Mouse (Mus musculus): ENCODE results near the gene Clcn6.

Clcn6 gene

DNA sequence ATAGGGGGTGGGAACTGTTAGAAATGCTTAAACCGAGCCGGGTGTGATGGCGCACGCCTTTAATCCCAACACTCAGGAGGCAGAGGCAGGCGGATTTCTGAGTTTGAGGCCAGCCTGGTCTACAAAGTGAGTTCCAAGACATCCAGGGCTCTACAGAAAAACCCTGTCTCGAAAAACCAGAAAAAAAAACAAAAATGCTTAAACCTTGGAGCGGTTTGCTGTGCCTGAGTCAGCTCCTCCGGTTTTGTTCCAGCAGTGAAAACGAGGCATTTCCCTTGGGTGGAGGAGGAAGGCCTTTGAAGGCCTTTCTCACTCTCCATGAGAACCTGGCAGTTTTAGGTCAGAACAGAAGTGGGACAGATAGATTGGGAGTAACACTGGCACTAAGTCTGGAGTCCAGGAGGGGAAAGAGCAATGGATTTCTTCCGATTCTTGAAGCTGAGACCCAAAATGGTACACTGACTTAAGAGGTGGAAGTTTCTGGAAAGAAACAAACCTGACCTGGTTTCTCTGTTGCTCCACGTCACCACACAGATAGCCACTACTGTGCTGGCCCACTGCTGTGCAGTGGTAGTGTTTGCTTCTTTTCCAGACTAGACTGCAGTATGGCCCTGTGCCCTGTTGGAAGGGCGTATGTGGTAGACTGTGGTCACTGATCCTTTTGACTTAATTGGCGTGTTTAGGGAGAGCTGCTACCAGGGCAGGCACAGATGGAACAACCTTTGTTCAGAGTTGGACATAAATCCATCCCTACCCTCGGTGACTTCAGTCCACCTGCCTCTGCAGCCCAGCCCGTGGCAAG is 1.6 kb upstream of the Clcn6 start:
- peak; percentile 50 for DNase-seq

DNA sequence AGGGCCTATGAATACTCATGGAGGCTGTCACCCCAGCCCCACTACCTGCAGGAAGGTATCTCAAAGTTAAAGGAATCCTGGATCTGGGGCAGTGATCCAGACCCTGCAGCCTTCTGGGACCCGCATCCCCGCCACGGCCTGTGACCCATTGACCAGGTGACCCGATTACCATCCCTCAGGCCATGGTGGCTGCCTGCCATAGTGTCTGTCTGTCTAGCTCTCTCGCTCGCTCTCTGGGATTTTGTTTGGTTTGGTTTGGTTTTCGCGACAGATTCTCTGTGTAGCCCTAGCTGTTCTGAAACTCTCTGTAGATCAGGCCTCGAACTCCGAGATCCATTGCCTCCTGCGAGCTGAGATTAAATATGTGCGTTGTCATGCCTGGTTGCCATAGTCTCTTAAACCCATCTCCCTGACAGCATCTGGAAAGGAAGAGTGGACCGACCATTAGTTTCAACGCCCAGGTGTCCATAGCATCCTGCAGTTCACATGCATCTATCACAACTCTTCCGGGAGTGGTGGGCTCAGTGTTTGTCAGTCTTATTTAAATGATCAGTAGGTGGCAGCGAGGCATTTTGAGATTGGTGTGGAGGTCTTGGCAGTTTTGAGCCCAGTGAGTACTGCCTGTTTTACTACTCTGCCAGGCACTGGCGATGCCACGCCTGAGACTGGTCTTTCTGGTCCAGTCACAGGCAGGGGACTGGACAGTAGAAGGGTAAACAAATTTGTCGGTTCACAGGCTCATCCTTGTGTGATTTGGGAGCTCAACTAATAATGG is 820 bp upstream of the Clcn6 start:
- peak; percentile 36 for DNase-seq

DNA sequence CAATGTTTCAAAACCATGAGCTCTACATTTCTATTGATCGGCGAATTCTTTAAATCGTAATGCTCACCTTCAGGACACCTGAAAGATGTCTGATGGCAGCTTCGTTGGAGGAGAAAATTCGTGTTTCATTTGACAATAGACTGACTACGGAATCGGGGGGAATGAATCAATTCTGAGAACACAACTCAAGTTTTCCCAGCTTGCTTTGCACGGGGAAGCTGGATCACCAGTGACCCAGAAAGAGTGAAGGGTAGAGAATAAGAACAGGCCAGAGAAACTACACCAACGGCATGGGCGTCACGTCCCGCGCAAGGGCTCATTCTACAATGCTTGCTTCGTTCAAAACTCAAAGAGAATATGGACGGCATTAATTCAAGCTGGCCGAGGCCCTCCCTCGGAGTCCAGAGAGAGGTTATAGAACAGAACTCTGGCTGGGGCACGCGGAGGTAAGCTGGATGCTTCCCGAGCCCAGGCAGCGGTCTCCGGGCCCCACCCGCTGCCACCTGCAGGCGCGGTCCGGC is 482 bp downstream of the Clcn6 start:
- no peak for DNase-seq

DNA sequence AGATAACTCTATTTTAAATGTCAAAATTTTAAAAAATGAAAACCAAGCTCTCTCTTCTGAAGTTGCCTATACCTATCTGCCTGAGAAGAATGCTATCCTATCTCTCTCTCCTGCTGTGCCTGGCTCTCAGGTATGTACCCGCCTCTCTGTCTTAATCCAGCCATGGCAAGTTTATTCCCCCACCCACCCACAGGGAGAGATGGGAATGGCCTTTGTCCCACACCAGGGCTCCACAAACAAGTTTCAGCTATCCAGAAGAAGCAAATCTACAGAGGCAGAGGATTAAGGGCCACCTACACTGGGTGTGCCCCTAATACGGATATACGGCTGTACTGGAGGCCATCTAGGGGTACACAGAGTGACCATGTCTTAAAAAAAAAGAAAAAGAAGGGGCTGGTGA is 3.2 kb downstream of the Clcn6 start:
- DNase-seq, result peak; percentile 60

DNA sequence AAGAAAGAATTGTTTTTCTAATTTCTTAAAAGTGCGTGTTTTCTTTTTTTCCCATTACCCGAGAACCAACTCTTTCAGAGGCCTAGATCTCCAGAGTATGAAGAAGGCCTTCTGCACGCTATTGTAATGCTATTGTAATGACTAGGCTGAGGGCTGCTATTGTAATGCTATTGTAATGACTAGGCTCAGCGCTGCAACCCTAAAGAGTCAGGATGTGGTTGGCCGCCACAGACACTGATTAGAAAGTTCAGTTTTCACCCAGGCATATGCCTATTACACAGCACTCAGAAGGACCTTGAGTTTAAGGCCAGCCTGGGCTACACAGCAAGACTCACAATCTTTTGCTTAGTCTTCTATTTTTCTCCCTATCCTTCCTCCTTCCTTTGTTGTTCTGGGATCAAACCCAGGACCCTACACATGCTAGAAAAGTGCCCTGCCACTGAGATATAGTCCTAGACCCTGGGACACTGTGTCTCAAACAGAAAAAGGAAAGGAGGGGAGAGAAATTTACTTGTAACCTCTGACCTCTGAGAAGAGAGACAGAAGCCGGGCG is 4.7 kb downstream of the Clcn6 start:
- no peak for DNase-seq

DNA sequence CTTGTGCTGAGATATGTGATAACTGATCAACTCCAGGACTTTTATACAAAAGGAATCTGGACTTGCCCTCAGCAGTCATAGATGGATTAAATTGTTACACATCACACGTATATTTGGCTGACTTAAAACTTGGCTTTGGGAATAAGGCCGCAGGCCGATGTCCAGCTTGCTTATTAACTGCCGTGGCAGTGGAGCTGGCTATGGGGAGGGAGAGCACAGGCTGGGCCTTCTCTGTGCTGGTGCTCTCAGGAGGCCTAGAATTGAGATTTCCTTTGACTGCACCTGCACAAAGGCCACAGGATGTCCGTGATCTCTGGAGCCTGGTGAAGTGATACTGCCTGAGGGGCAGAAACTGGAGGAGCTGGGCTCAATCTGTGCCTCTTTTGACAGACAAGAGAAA is 8.1 kb downstream of the Clcn6 start:
- peak; percentile 85 for DNase-seq

DNA sequence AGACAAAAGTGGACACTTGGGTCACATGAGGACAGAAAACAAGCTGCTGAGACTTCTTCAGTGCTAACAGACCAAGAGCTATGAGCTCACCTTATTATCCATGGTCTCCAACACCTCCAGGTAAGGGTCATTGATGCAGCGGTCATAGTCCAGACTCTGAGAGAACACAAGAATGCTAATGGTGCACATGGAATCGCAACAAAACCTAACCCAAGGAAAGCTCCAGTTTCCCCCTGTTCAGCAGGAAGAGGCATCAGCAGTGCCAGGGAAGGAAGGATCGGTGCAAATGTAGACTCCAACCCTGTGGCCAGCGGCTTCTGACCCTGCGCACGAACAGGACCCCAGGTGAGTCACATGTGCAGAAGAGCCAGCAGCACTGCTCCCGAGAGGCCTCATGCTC is 9.3 kb downstream of the Clcn6 start:
- DNase-seq, result peak; percentile 65

DNA sequence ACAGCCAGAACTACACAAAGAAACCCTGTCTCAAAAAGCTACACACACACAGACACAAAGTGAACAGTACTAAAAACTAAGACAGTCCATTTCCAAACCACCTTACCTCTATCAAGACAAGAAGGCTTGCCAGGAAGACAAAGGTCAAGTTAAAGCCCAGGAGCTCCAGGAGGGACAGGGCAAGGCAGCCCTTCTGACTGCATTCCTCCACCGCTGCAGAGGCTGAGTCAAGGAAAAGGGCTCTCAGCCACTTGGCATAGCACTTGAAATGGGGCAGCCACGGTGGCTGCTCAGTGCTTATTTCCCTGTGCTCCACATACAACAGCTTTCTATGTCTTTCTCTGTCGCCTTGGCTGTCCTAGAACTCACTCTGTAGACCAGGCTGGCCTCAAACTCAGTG is 14.6 kb downstream of the Clcn6 start:
- peak; percentile 87 for DNase-seq

DNA sequence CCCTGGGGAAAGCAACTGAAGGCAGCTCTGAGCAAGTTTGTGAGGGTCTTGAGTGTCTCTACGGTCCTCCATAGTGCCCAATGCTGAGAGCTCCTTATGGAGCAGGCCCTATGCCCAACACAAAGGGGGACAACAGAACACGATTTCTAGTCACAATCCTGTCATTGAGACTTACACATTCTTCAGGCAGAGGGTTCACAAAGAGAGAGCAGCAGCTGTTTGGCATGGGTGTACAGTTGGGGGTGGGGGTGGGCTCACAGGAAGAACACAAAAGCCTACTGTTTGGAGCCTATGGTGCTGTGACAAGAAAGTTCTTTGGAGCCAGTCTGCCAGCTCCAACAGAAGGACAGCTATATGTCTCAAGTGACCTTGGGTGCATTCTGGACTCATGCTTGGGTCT is 20.2 kb downstream of the Clcn6 start:
- DNase-seq, result no peak

DNA sequence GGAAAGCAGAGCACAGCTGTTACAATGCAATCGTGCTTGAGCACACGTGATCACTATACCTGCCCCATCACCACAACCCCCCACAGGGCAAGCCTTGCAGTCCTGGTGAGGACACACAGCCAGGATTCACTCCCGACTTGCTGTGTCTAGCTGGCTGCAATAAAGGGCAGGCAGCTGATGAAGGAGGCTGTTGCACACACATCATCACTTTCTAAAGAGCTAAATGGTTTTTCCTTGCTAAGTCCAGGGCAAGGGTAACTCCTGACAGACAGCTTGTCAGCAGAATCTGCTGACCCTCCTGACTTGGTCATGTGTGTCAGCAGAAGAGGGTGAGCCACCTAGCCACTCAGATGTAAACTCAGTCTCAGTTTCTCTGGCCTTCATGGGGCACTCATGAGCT is 21.6 kb downstream of the Clcn6 start:
- peak; percentile 71 for DNase-seq

DNA sequence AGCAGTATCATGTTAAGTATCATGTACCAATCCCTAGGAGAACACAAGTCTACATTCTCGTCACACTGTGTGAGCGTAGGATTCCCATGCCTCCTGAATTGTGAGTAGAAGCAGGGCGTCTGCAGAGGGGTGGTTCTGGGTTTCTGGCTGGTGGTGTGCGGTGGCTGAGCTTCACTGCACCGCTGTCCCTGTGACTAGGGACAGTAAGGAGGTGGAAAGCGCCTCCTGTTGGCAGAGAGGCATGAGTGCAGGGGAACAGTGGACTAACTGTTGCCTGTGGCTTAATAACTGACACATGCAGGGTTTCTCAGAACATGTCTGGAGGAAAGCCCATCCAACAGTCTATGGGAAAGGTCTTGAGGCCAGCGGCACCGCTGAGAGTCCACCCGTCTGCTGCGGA is 23.2 kb downstream of the Clcn6 start:
- no peak for DNase-seq

DNA sequence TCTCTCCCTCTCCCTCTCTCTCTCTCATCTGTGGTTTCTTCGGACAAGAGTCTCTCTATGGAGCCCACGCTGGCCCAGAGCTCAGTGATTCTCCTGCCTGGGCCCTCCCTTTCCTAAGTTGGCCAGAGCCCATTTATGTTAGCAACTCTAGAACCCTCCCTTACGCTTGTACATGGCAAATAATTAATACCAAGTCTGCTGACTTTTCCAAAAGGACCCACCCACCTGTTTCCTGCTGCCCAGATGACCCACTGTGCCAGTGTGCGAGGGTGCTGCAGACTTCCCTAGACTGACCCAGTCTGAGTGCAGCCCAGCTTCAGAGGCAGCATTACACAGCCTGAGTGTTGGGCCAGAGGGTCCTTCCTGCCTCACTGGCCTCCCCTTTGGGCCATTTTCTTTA is 26.4 kb downstream of the Clcn6 start:
- DNase-seq, result peak; percentile 57

DNA sequence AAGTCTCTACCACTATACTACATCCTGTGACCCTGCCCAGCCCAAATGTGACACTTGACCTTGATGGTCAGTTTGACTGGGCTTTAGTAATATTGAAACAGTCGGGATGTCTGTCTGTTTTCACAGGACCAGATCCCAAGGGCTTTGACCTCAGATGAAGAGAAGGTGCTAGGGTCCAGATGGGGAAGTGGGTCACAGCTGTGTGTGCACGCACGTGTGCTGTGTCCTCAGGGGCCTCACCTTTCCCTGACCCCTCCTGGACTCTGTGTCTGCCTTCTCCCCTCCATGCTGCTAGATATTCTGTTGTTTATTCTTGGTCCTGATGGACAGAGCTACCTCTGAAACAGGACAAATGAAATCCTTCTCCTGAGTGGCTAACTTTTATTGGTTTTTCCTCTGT is 27.3 kb downstream of the Clcn6 start:
- no peak for DNase-seq

DNA sequence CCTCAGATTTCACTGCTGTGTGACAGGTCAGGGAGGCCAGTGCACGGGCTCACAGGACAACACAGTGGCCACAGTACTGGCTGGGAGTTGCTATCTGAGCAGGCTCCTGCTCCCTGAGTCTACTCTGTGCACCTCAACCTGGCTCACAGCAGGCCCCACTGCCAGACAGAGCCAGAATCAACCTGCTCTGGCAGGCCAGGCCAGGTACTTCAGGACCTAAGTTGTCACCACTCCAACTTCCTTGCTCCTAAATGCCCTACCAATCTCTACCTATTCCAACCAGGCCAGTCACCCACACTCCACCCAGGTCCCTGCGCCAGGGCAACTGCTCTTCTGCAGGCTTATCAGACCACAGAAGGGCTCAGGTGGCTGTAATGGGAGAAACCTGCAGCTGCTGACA is 29.0 kb downstream of the Clcn6 start:
- DNase-seq, result peak; percentile 61

DNA sequence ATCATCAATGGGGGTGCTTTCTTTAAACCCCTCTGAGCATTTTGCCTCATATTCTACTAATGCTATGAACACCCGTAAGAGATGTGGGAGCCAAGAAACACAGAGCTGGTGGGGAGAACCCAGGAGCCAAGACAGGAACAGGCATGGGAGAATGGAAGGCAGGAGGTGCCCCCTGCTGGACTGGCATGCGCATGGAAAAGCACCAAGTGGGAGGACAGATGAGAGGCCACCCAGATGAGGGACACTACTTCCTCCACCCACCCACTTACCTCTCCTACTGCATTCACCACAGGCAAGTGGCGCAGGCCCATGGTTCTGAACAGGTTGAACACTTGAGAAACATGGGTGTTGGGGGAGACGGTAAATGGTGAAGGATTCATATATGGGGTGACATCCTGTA is 30.2 kb downstream of the Clcn6 start:
- DNase-seq, result peak; percentile 66

DNA sequence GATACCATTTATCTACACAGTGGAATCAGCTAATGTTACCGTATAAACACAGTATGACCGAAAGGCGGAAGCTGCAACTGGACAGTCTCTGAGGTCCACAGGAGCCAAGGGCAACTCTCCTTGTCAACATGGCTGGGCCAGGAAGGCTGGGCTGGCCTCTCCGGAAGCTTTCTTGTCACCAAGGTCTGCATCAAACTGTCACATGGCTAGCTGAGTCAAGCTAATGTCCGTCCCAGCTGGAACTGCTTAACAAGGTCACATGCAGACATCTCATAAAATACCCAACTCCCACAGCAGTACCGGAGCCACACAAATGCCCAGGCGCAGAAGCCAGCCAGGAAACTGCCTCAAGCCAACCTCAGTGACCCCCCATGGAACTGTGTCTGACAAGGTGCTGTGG is 34.3 kb downstream of the Clcn6 start:
- no peak for DNase-seq

DNA sequence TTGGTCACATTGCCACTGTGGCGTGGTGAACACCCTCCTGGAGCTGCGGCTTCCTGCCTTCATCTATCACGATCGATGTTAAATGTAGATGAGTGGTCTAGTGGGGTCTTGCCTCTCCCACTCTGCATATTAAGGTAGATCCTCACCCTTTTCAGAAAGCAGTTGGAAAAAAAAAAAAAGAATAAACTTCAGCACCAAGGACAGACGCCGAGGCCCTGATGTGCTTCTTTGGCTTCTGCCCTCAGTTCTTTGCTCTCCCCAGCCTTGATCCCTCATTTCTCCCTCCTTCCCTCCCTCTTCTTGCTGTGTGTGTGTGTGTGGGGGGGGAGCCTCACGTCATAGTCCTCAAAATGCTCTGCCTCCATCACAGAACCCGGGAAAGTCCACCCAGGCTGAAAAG is 36.8 kb downstream of the Clcn6 start:
- no peak for DNase-seq

DNA sequence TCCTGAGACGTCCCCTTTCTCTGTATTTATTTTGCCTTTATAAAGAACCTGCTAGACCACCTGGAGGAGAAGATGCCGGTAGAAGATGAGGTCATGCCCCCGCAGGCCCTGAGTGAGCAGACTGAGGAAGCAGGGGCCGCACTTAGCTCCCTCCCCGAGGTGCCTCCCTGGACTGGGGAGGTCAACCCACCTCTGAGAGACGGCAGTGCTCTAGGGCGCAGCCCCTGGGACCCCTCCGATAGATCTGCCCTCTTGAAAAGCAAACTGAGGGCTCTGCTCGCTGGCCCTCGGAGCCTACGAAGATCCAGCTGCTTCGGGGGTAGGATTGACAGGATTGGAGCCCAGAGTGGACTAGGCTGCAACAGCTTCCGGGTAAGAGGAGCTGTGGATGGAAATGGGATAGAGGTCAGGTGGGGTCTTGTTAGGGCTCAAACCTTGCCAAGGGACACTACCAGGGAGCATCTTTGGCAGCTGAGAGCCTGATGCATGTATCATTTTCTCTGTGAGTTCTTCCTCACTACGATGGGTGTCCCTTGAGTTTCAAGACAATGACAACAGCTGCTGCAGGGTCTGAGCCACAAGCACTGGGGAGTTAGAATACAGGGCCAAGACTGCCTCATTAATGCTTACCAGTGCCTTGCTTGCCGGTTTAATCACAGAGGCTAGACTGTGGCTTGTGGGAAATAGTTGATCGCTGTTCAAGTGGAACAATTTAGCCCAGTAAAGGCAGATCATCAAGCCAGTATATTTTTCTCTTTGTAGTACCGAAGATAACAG is 37.4 kb downstream of the Clcn6 start:
- no peak for DNase-seq

DNA sequence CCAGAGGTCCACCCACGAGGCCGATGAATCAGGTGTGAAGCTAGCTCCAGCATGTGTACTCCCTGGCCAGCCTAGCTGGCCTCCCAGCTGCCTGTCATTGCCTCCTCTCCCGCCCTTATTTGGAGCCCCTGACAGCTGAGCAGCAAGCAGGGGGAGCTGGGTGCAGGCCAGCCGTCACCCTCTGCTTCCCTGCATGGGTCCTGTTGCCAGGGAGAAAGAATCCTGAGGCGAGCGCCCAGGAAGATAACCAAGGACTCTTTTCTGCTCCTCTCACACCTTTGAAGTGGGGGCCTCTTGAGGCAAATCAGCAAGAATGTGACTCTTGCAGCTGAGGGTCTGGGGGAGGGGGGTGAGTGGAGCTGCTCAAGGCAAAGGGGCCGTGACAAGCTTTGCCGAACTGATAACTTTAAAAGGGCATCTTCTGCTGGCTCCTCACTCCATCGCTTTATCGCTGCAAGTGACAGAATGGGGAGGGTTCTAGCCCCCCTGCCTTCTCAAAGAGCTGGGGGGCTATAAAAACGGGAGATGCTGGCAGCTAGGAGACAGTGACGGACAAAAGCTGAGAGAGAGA is 38.3 kb downstream of the Clcn6 start, which contains the start of gene Nppa:
TSS of gene Nppa (plus strand) at position 521 of the 571 bp plus-strand sequence.
- no peak for DNase-seq

DNA sequence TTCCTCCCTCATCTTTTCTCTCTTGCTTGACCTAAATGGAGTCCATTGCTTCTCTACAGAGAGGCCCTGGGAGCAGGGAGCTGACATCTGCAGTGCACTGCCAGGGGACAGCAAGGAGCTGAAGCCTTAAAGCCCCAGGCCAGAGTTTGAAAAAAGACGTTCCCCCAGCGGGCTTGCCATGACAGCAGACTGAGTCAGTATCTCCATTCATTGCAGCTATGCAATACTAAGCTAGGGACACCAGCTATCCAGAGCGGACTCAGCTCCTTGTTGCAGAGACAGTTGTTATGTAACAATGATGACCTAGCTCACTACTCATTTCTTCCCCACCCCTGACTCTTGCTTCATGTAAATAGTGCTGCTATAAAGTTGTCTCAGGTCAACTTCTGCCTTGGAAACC is 43.3 kb downstream of the Clcn6 start:
- DNase-seq, result no peak

DNA sequence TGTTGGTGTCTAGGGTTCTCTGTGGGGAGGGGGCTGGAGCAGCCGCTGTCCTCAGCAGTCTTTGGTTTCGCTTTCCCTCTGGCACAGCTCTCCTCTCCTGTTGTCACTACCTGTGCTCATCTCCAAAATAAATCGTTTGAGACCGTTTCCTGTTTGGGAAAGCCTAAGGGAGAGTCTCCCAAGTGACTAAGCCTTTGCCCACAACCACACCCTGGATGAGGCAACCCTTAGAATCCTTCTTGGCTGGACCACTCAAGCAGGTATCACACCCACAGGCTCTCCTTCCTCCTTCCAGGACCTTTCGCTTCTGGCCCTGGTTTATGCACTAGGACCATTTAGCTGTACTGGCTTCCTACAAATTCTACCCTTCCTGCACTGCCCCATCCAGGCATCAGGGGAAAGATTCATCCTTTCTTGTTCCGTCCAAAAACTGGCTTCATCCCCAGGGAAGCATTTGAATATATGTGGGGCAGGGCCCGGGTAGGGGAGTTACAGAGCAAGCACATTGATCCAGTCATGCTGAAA is 45.0 kb downstream of the Clcn6 start:
- DNase-seq, result no peak

Data from kidney, adult 9 months (tissue).